Mouse (Mus musculus) lung, postnatal 14 days (tissue): ENCODE results near the gene Acsbg1.

Experiments
- DNase-seq: peaks from one replicate; pipeline ENCODE4 v3.0.0; 2021

Acsbg1 gene

GRCm38 (mm10) chr9:54666116-54666515 is 4.4 kb upstream of the Acsbg1 start:
- DNase-seq = no peak

GRCm38 (mm10) chr9:54664358-54664757 is 2.7 kb upstream of the Acsbg1 start:
- no peak for DNase-seq

GRCm38 (mm10) chr9:54658773-54659172 is 2.9 kb downstream of the Acsbg1 start:
- DNase-seq = no peak

- DNase-seq = peak; percentile 10
Measured at GRCm38 (mm10) chr9:54656402-54656801, 5.3 kb downstream of the Acsbg1 start.

- DNase-seq = no peak
Measured at GRCm38 (mm10) chr9:54655846-54656245, 5.8 kb downstream of the Acsbg1 start.

GRCm38 (mm10) chr9:54652778-54653177 is 8.9 kb downstream of the Acsbg1 start:
- no peak for DNase-seq

- no peak for DNase-seq
Measured at GRCm38 (mm10) chr9:54649360-54649759, 12.3 kb downstream of the Acsbg1 start.

GRCm38 (mm10) chr9:54647456-54647855 is 14.2 kb downstream of the Acsbg1 start:
- DNase-seq = no peak

- no peak for DNase-seq
Measured at GRCm38 (mm10) chr9:54646252-54646651, 15.4 kb downstream of the Acsbg1 start.

- DNase-seq = no peak
Measured at GRCm38 (mm10) chr9:54645530-54645929, 16.1 kb downstream of the Acsbg1 start.

- DNase-seq = no peak
Measured at GRCm38 (mm10) chr9:54643179-54643578, 18.5 kb downstream of the Acsbg1 start.

- no peak for DNase-seq
Measured at GRCm38 (mm10) chr9:54642556-54642955, 19.1 kb downstream of the Acsbg1 start.

GRCm38 (mm10) chr9:54642149-54642548 is 19.5 kb downstream of the Acsbg1 start:
- no peak for DNase-seq

- no peak for DNase-seq
Measured at GRCm38 (mm10) chr9:54641548-54641947, 20.1 kb downstream of the Acsbg1 start.

- DNase-seq = no peak
Measured at GRCm38 (mm10) chr9:54639192-54639591, 22.5 kb downstream of the Acsbg1 start.

GRCm38 (mm10) chr9:54637510-54638314 is 24.0 kb downstream of the Acsbg1 start:
- no peak for DNase-seq

- no peak for DNase-seq
Measured at GRCm38 (mm10) chr9:54633401-54633800, 28.3 kb downstream of the Acsbg1 start.

GRCm38 (mm10) chr9:54630905-54631304 is 30.8 kb downstream of the Acsbg1 start:
- no peak for DNase-seq

GRCm38 (mm10) chr9:54629613-54630261 is 31.9 kb downstream of the Acsbg1 start:
- DNase-seq = peak; percentile 6

- no peak for DNase-seq
Measured at GRCm38 (mm10) chr9:54628752-54629151, 32.9 kb downstream of the Acsbg1 start.

GRCm38 (mm10) chr9:54627240-54627639 is 34.4 kb downstream of the Acsbg1 start:
- DNase-seq = no peak

- peak; percentile 26 for DNase-seq
Measured at GRCm38 (mm10) chr9:54614182-54614850, 47.4 kb downstream of the Acsbg1 start.

GRCm38 (mm10) chr9:54612781-54613191 is 48.9 kb downstream of the Acsbg1 start:
- no peak for DNase-seq

GRCm38 (mm10) chr9:54604886-54605285 is 56.8 kb downstream of the Acsbg1 start:
- peak; percentile 84 for DNase-seq
